Mouse (Mus musculus) megakaryocyte, adult 5-6 weeks (primary cell): ENCODE data around the gene Mettl6. TPM values are rescaled to one million over a fixed set of nuclear protein-coding genes. Genes with fewer than 3 reads are reported as not detected.

Experiments used
- ATAC-seq: 2 replicates; pipeline ENCODE4 v1.8.0; 2016; ENCODE audit warnings: mild to moderate bottlenecking, inconsistent platforms; ENCODE audit not compliant: poor library complexity, severe bottlenecking
- total RNA-seq, 2 experiments: library from RNA; stranded (forward) in 1 of 2; stranded (reverse) in 1 of 2; fragments of 153-499, 151-499 nt in 1 of 2; fragments of 221-1000, 200-1000 nt in 1 of 2; gene quantifications; 2 replicates each; pipeline versions ENCODE4 v1.2.3 to v1.2.4; 2015 to 2017

The Mettl6 gene
- total RNA-seq (2015) (11.2 and 17.8 TPM in 2 replicates), total RNA-seq (2017) (51.6 and 53.3 TPM in 2 replicates)

GRCm38 (mm10) chr14:31494975-31495455 is at the start of gene Mettl6:
Gene Mettl6 (minus strand): TSS chr14:31495040.
- peak; percentile 95 for ATAC-seq

GRCm38 (mm10) chr14:31543885-31544442 is 49.1 kb upstream of the Mettl6 start:
- ATAC-seq = no peak

- no peak for ATAC-seq
Measured at GRCm38 (mm10) chr14:31537298-31537697, 42.5 kb upstream of the Mettl6 start.

- ATAC-seq = no peak
Measured at GRCm38 (mm10) chr14:31532656-31533055, 37.8 kb upstream of the Mettl6 start.

- peak; percentile 99 for ATAC-seq
Measured at GRCm38 (mm10) chr14:31531506-31532148, 36.8 kb upstream of the Mettl6 start.

GRCm38 (mm10) chr14:31530847-31531246 is 36.0 kb upstream of the Mettl6 start:
- ATAC-seq = no peak

GRCm38 (mm10) chr14:31525040-31525810 is 30.4 kb upstream of the Mettl6 start:
- no peak for ATAC-seq

- no peak for ATAC-seq
Measured at GRCm38 (mm10) chr14:31521318-31521717, 26.5 kb upstream of the Mettl6 start.

- no peak for ATAC-seq
Measured at GRCm38 (mm10) chr14:31519165-31519564, 24.3 kb upstream of the Mettl6 start.

- ATAC-seq = no peak
Measured at GRCm38 (mm10) chr14:31515895-31516294, 21.1 kb upstream of the Mettl6 start.

GRCm38 (mm10) chr14:31510322-31510721 is 15.5 kb upstream of the Mettl6 start:
- no peak for ATAC-seq

GRCm38 (mm10) chr14:31509911-31510310 is 15.1 kb upstream of the Mettl6 start:
- ATAC-seq = no peak

GRCm38 (mm10) chr14:31506456-31506855 is 11.6 kb upstream of the Mettl6 start:
- no peak for ATAC-seq

- ATAC-seq = no peak
Measured at GRCm38 (mm10) chr14:31503406-31503805, 8.6 kb upstream of the Mettl6 start.

- ATAC-seq = no peak
Measured at GRCm38 (mm10) chr14:31499526-31499925, 4.7 kb upstream of the Mettl6 start.

GRCm38 (mm10) chr14:31496241-31496646 is 1.4 kb upstream of the Mettl6 start:
- peak; percentile 30 for ATAC-seq

- no peak for ATAC-seq
Measured at GRCm38 (mm10) chr14:31495538-31495937, 698 bp upstream of the Mettl6 start.

- ATAC-seq = peak; percentile 65
Measured at GRCm38 (mm10) chr14:31494349-31494974, 378 bp downstream of the Mettl6 start, which contains the start of gene Eaf1. Gene Eaf1 (plus strand): TSS chr14:31494399.

- ATAC-seq = peak; percentile 33; the same call in 1 of the 2 replicates
Measured at GRCm38 (mm10) chr14:31493901-31494300, 939 bp downstream of the Mettl6 start.

- ATAC-seq = no peak
Measured at GRCm38 (mm10) chr14:31488055-31488454, 6.8 kb downstream of the Mettl6 start.

- no peak for ATAC-seq
Measured at GRCm38 (mm10) chr14:31486465-31486864, 8.4 kb downstream of the Mettl6 start.
